Mouse (Mus musculus) cerebellum, adult 2 months (tissue): ENCODE results near the gene Ttc3.
A peak's percentile ranks its signal among the peaks of the same experiment; 100 is the strongest.

ENCODE experiments used
- CTCF ChIP-seq: fragments of 200-500 bp; IDR thresholded peaks from 2 replicates; pipeline ENCODE4 v1.5.1; 2011; ENCODE audit warnings: low read depth, mild to moderate bottlenecking, control low read depth, low read length, moderate library complexity, borderline replicate concordance; ENCODE audit not compliant: insufficient read depth
- POLR2A ChIP-seq: fragments of 200-500 bp; IDR thresholded peaks from 2 replicates; pipeline ENCODE4 v1.6.1; 2011; ENCODE audit warnings: low read length, control low read depth, borderline replicate concordance; ENCODE audit not compliant: insufficient read depth

DNA sequence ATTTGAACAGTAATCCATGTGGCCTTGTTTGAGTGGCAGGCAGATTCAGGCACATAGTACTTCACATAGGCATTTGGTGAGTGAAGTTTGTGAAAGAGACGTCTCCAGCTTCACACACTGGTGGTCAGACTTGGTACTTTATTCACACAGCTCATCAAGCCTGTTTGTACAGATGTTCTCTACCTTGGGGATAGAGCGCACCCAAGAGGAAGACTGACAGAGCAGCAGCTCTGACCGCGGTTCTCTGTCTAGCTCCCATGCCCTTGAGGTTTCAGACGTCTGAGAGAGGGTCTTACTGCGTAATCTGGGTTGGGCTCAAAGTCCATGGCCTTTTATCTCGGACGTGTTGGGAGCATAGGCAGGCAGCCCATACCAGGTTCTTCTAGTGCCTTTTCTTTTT is 78.7 kb downstream of the Ttc3 start:
- TF ChIP-seq CTCF (peak; percentile 14; the same call in 1 of the 2 replicates), POLR2A (no peak)
